Mouse (Mus musculus) limb, embryonic 14.5 days (tissue): ENCODE measurements around the gene Fen1. TPM values are rescaled to one million over a fixed set of nuclear protein-coding genes. Genes with fewer than 3 reads are reported as not detected.

Source experiments
- ATAC-seq: fragments of 200-750 bp; cut with Nextera tagmentation; 2 replicates; pipeline ENCODE4 v1.8.0; 2017; ENCODE audit warnings: low read depth, moderate number of reproducible peaks, moderate TSS enrichment; ENCODE audit not compliant: low FRiP score
- DNase-seq: peaks from one replicate; pipeline ENCODE4 v3.0.0-alpha.2; 2015; ENCODE audit warnings: low spot score
- H3K27ac ChIP-seq: fragments of 300-500 bp; sonication (generic); replicated peaks from 2 replicates; pipeline ENCODE4 v1.5.1; 2014; ENCODE audit warnings: low read depth, mild to moderate bottlenecking, low read length, moderate library complexity, mixed read lengths
- H3K27me3 ChIP-seq: fragments of 300-500 bp; sonication (generic); 2 replicates; pipeline ENCODE4 v1.6.1; 2014; ENCODE audit warnings: low read length, mixed read lengths; ENCODE audit not compliant: control insufficient read depth, insufficient read depth
- H3K36me3 ChIP-seq: fragments of 300-500 bp; sonication (generic); 2 replicates; pipeline ENCODE4 v1.6.1; 2014; ENCODE audit warnings: mild to moderate bottlenecking, low read length, moderate library complexity, mixed read lengths; ENCODE audit not compliant: control insufficient read depth, insufficient read depth
- H3K4me1 ChIP-seq: fragments of 300-500 bp; sonication (generic); 2 replicates; pipeline ENCODE4 v1.6.1; 2014; ENCODE audit warnings: antibody characterized with exemption, low read length, mixed read lengths; ENCODE audit not compliant: control insufficient read depth, insufficient read depth
- H3K4me2 ChIP-seq: fragments of 300-500 bp; sonication (generic); replicated peaks from 2 replicates; pipeline ENCODE4 v1.6.1; 2014; ENCODE audit warnings: low read depth, mild to moderate bottlenecking, low read length, moderate library complexity; ENCODE audit not compliant: severe bottlenecking
- H3K4me3 ChIP-seq: fragments of 300-500 bp; sonication (generic); replicated peaks from 2 replicates; pipeline ENCODE4 v1.5.1; 2014; ENCODE audit warnings: low read length
- H3K9ac ChIP-seq: fragments of 300-500 bp; sonication (generic); 2 replicates; pipeline ENCODE4 v1.6.1; 2014; ENCODE audit warnings: mild to moderate bottlenecking, low read depth, low read length, moderate library complexity; ENCODE audit not compliant: severe bottlenecking
- H3K9me3 ChIP-seq: fragments of 300-500 bp; sonication (generic); 2 replicates; pipeline ENCODE4 v1.6.1; 2016; ENCODE audit warnings: low read length; ENCODE audit not compliant: control insufficient read depth
- POLR2A ChIP-seq: fragments of 200-500 bp; IDR thresholded peaks from 2 replicates; pipeline ENCODE4 v1.8.0; 2012; ENCODE audit warnings: inconsistent platforms, mild to moderate bottlenecking, moderate library complexity, borderline replicate concordance; ENCODE audit not compliant: insufficient read depth, insufficient read length; ENCODE audit errors: extremely low read depth
- WGBS: fragments of 180-500 bp; shearing (Covaris S2); extraction: QIAGEN DNeasy Blood & Tissue Kit; methylation state at CpG from one replicate; pipeline ENCODE4 v1.1.7; 2014; 5-methylcytosine and 5-hydroxymethylcytosine counted together
- polyA plus RNA-seq, 2 experiments: library from polyadenylated mRNA; depleted of rRNA in 1 of 2; stranded (reverse) in 1 of 2; unstranded in 1 of 2; fragments of >200 nt; fragmentation: Nextera tagmentation in 1 of 2; extraction: Ambion mirVana in 1 of 2; gene quantifications; 2 replicates each; pipeline versions ENCODE4 v1.2.1 to v1.2.3; 2012 to 2014

Fen1 gene
- polyA plus RNA-seq (2012; rRNA removed) (37.3 and 40.8 TPM in 2 replicates), polyA plus RNA-seq (2014; fragmentation: Nextera tagmentation; extraction: Ambion mirVana) (58.2 and 61.2 TPM in 2 replicates)

DNA sequence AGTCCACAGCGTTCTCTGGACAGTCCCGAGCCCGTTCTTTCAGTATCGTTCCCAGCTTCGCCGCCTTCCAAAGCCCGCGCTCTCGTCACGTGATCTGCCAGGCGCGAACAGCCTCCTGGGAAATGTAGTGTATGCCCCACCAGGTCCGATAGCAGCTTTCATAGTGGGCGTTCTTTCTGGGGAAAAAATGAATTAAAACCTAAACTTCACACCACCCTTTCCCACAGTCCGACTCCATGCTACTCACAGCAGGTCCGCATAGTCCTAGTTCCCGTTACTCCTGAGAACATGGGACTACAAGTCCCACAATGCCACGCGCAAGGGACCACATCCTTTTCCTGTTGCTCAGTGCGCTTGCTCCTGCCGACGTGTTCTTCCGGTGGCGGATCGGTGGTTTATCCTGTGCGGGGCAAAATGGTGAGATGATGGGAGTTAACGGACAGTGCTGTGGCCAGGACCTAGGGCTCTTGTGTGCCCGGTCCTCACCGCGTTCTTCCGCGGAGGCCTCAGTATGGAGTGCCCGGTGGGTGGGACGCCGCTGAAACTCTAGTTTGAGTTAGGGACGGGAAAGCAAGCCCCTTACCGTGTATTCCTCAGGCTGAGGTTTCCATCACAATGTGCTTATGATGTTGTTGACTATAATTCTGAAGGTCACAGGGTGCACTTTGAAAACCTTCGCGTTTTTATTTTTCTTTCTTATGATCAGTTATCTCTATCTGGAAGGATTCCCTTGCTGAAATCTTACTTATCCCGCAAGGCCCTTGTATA, at the start of gene Fen1, which contains the start of gene Tmem258:
Gene Fen1, minus strand, starts transcription at position 322 of the 768 bp plus-strand sequence.
Gene Tmem258, plus strand, starts transcription at position 167 of the 768 bp plus-strand sequence.
- WGBS = under 1% methylated on average over 39 of the region's 40 CpGs

DNA sequence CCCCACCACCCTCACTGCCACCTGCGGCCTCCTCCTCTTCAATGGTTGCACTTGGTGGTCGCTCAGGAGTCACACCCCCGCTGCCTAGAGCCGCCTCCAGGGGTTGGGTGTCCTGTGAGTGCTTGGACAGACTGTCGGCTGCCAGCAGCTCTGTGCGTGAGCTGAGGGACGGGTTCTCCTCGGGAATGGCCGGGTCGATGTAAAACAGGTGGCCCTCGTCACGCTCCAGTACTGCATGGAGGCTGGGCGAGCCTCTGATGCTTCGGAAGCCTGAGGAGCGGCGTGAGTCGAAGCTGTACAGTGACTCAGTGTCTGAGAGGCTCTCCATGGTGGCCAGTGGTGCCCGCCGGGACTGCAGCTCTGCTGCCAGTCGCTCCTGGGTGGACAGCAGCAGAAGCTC, 44.2 kb upstream of the Fen1 start:
- no peak overlapping the region for H3K9ac ChIP-seq
- no peaks in the 10 kb centered on the region for H3K9me3 ChIP-seq
- H3K4me2 ChIP-seq = no peak overlapping the region
- no peak overlapping the region for H3K27ac ChIP-seq
- ATAC-seq = no peak
- TF ChIP-seq POLR2A = no peak
- no peaks in the 10 kb centered on the region for H3K36me3 ChIP-seq
- H3K4me1 ChIP-seq = peaks cover 7% of the 10 kb centered on the region; the same call in 1 of the 2 replicates
- no peak for DNase-seq
- no peaks in the 10 kb centered on the region for H3K27me3 ChIP-seq
- H3K4me3 ChIP-seq = no peak overlapping the region
- WGBS = 28% methylated on average over 20 of the region's 20 CpGs

More for the DNA sequence above, at the start of gene Fen1, which contains the start of gene Tmem258:
- peak within 1 kb of the TSS; percentile 48 for H3K27ac ChIP-seq
- peaks cover 54% of the 10 kb centered on the region for H3K36me3 ChIP-seq
- H3K27me3 ChIP-seq = no peaks in the 10 kb centered on the region
- H3K4me3 ChIP-seq = peak within 1 kb of the TSS; percentile 90
- no peaks in the 10 kb centered on the region for H3K9me3 ChIP-seq
- H3K9ac ChIP-seq = peak within 1 kb of the TSS; percentile 77
- peak; percentile 92 for ATAC-seq
- DNase-seq = peak; percentile 89
- H3K4me2 ChIP-seq = peak within 1 kb of the TSS; percentile 88
- TF ChIP-seq POLR2A = no peak; the same call in 1 of the 2 replicates
- peaks cover 8% of the 10 kb centered on the region for H3K4me1 ChIP-seq

DNA sequence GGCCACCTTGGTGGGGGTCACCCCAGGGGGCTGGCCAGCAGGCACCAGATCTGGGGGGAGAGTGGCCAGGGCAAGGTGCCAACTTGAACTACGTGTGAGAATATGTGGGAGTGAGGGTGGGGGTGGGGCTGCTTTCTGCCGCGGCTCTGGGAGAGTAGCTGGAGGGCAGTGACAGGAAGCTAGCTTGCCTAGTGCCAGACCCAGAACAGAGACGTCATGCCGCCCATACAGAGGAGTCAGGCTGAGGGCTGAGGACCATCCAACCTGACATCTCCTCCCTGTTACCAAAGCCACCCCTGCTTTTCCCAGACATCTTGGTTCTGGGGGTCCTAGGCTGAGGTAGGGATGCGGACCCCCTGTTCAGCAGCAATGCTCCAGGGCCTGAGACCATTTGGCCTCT, 43.2 kb upstream of the Fen1 start:
- Histone ChIP-seq H3K36me3 (no peaks in the 10 kb centered on the region), H3K27ac (no peak overlapping the region), H3K4me2 (no peak overlapping the region), H3K9me3 (no peaks in the 10 kb centered on the region), H3K27me3 (no peaks in the 10 kb centered on the region), H3K9ac (peak overlapping the region; percentile 25; the same call in 1 of the 2 replicates), H3K4me1 (peaks cover 10% of the 10 kb centered on the region; the same call in 1 of the 2 replicates), H3K4me3 (no peak overlapping the region)
- DNase-seq (no peak), ATAC-seq (no peak)
- WGBS = 16% methylated on average over 6 of the region's 6 CpGs
- TF ChIP-seq POLR2A = no peak

DNA sequence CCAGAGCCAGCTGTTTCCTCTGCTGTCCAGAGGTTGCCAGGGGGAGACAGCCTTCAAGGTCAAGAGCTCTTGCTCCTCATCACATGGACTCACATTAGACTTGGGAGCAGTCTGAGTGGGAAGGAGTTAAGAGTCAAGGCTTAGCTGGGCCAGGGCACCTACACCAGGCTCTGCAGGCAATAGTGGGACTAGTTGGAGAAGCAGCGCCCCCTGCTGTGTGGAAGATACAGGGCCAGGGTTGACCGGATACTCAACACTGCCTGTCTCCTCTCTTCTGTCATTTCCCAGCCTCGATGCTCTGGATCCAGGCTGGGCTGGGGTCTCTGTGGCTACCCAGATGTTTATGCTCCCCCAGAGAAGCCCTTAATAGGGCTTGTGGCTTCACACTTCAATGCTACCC, 40.2 kb upstream of the Fen1 start:
- Histone ChIP-seq H3K27me3 (no peaks in the 10 kb centered on the region), H3K27ac (no peak overlapping the region), H3K4me3 (no peak overlapping the region), H3K4me2 (no peak overlapping the region), H3K36me3 (no peaks in the 10 kb centered on the region), H3K4me1 (peaks cover 22% of the 10 kb centered on the region), H3K9ac (no peak overlapping the region), H3K9me3 (no peaks in the 10 kb centered on the region)
- WGBS = 9% methylated on average over 3 of the region's 3 CpGs
- no peak for TF ChIP-seq POLR2A
- DNase-seq (no peak), ATAC-seq (no peak)

DNA sequence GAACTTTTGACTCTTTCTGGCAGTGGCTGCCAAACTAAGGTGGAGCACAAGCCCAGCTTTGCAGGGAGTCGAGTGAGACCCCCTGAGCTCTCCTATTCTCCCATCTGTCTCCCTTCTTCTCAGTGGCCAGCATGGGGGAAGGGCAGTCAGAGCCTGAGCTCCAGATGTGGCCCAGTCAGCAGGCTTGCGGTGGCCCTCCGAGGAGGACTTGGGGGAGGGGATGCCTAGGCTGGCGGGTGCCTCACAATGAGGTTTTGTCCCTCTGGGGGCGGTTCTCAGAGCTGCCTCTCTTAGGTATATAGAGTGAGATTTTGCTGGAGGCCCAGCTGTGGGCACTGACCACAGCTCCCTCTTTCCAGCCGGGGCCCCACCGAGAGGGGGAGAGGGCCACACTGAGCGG, 38.9 kb upstream of the Fen1 start:
- no peak overlapping the region for H3K4me2 ChIP-seq
- no peak overlapping the region for H3K27ac ChIP-seq
- H3K4me3 ChIP-seq = no peak overlapping the region
- DNase-seq = no peak
- H3K9ac ChIP-seq = no peak overlapping the region
- no peaks in the 10 kb centered on the region for H3K36me3 ChIP-seq
- TF ChIP-seq POLR2A = no peak
- H3K4me1 ChIP-seq = peaks cover 22% of the 10 kb centered on the region
- H3K27me3 ChIP-seq = no peaks in the 10 kb centered on the region
- 19% methylated on average over 7 of the region's 8 CpGs for WGBS
- no peak for ATAC-seq
- H3K9me3 ChIP-seq = no peaks in the 10 kb centered on the region
